Mouse (Mus musculus) neutrophil, adult 5-6 weeks (primary cell): ENCODE results near the gene Gabbr2. TPM values are rescaled to one million over a fixed set of nuclear protein-coding genes. Genes with fewer than 3 reads are reported as not detected.

Experiments
- ATAC-seq: fragments of 151-379, 151-347 bp; 2 replicates; pipeline ENCODE4 v1.8.0; 2017; ENCODE audit warnings: mild to moderate bottlenecking, moderate TSS enrichment; ENCODE audit not compliant: insufficient number of reproducible peaks, poor library complexity, low FRiP score, severe bottlenecking; ENCODE audit errors: extremely low read depth
- total RNA-seq: library from RNA; stranded (forward); fragments of 200-1000 nt; gene quantifications from 2 replicates; pipeline ENCODE4 v1.2.3, GENCODE M21; 2017

Gabbr2 gene
- total RNA-seq, 1 experiment from 2014 or later: not detected

DNA sequence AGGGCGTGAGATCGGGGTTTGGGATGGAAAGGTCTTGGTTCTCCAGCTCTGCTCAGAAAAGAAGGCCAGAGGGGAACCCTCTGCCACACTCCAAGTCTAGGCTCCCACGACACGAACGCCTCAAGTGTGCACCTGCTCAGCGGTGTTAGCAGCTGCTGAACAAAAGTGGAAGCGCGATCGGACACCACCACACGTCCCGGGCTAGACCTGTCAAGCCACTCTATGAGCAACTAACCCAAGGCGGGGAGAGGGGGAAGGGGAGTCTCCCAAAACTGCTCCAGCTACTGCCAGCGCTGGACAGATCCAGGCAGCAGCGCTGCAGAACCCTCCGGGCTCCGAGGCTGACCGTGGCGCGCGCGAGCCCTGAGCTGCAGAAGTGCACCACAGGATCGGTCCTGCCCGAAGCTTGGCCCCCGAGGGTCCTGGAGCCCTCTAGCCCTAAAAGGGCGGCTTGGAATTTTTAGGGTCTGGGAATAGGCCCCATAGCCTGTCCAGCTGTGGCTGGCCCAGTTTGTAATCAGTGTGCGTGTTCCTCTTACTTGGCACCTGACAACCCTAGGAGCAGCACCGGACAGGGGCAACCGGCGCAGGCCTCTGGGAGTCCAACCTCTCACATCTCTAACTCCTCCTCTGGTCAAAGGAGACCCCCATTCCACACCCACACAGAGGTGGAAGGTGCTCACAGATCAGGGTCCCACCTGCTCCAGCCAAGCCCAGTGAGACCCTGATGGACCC, 1.2 kb downstream of the Gabbr2 start:
- no peak for ATAC-seq

- ATAC-seq: no peak
These were observed 1.8 kb downstream of the Gabbr2 start for GRCm38 (mm10) chr4:46989842-46990241.

DNA sequence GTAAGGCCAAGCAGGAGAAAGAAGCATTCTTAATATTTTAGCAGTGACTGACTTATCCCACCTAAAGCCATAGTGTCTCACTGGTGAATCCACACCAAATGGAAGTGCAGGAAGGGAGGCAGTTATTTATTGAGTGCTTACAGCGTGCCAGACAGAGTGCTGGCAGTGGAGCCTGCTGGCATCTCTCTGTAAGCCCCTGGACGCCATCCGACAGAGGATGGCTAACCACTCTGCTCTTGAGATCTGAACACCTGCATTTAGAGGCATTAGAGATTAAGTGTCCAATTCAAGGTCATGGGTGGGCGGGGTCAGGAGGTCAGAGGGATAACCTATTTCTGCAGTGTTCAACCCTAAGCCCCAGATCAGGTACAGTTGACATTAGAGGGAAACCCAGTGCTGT, 2.8 kb downstream of the Gabbr2 start:
- ATAC-seq: no peak

GRCm38 (mm10) chr4:46988257-46988656, 3.4 kb downstream of the Gabbr2 start:
- no peak for ATAC-seq

GRCm38 (mm10) chr4:46987809-46988208, 3.9 kb downstream of the Gabbr2 start:
- no peak for ATAC-seq

DNA sequence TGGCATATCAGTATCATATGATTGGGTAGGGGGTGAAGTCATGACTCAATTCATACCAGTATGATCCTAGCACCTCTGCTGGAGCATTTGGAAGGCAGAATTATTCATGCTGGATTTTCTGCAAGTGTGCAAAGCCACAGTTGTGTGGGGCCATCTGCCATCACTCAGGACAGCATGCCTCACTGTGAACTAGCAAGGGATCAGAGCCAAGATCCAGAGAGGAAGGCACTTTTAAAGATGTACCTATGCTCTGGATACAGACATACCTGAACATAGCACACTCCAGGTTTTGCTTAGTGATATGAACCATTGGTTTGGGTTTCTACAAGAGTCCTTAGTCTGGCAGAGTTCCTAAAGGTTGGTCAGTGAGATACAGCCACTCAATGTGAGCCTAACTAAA, 5.6 kb downstream of the Gabbr2 start:
- ATAC-seq: no peak

GRCm38 (mm10) chr4:46982912-46983311, 8.8 kb downstream of the Gabbr2 start:
- ATAC-seq: no peak

DNA sequence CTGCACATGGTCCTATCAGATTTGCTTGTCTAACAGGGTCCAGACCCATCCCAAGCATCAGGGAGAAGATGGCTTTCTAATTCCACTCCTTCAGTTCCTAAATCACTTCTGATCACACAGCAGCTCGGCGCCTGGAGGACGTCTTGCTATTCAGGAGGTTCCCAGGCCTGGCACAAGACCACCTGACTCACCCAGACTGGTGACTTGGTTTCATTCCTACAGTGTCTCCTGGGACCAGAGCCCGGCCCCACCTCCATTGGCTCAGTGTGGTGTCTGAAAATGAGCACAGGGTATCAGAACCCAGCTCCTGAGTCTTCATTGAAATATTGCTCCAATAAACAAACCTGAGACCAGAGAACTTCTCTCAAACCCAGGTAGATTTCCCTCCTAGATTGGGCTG, 9.6 kb downstream of the Gabbr2 start:
- no peak for ATAC-seq

DNA sequence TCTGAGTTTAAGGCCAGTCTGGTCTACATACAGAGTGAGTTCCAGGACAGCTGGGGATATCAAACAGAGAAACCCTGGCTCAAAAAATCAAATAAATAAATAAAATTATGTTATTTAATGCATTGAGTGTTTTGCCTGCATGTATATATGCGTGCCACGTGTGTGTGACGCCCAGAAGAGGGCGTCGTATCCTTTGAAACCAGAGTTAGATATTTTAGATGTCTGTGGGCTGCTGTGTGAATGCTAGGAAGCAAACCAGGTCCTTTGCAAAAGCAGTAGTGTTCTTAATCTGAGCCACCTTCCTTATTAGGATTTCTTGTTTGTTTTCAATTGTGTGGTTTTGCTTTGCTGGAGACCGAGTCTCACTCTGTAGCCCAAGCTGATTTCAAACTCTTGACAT, 13.3 kb downstream of the Gabbr2 start:
- no peak for ATAC-seq

GRCm38 (mm10) chr4:46977161-46977560, 14.5 kb downstream of the Gabbr2 start:
- no peak for ATAC-seq

- ATAC-seq: no peak
These were observed 15.0 kb downstream of the Gabbr2 start for GRCm38 (mm10) chr4:46976671-46977071.

- ATAC-seq: no peak
These were observed 18.4 kb downstream of the Gabbr2 start for GRCm38 (mm10) chr4:46973322-46973721.

- no peak for ATAC-seq
These were observed 23.7 kb downstream of the Gabbr2 start for GRCm38 (mm10) chr4:46967981-46968380.

- no peak for ATAC-seq
These were observed 25.1 kb downstream of the Gabbr2 start for GRCm38 (mm10) chr4:46966551-46966950.

DNA sequence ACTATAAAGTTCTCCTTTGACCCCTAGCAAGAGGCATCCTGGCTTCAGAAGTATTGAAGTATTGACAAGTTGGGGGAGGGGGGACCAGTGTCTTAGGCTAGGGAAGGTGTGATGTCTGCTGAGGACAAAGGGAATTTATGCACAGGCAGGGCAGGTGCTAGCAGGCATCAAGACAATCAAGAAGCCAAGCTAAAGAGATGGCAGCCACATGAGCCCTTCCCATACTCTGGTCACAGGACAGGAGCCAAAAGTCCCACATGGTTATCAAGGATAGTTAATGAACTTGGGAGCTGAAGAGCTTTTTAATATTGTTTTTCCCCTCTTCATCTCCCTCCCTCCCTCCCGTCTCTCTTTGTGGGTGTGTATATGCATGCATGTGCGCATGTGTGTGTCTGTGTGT, 30.3 kb downstream of the Gabbr2 start:
- ATAC-seq: no peak

- no peak for ATAC-seq
These were observed 31.5 kb downstream of the Gabbr2 start for GRCm38 (mm10) chr4:46960208-46960607.

DNA sequence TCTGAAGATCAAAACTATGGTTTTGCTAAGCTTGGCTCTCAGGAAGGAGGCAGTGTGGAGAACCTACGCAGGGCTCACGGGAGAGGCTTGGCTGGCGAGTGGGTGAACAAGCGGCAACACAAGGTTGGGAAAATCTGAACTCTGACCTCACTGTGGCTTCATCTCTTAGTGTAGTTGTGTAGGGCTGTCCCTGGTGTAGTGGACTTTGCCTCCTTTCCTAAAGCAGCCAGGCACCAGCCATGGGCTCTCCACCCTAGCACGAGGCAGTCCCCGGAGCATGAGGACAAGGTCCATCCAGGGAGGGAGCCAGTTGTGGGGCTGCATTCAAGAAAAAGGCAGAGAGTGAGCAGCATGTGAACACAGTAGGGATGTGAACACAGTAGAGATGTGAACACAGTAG, 31.9 kb downstream of the Gabbr2 start:
- ATAC-seq: no peak

- no peak for ATAC-seq
These were observed 33.7 kb downstream of the Gabbr2 start for GRCm38 (mm10) chr4:46957955-46958354.

- ATAC-seq: no peak
These were observed 34.7 kb downstream of the Gabbr2 start for GRCm38 (mm10) chr4:46956966-46957365.

- no peak for ATAC-seq
These were observed 38.7 kb downstream of the Gabbr2 start for GRCm38 (mm10) chr4:46953021-46953420.

DNA sequence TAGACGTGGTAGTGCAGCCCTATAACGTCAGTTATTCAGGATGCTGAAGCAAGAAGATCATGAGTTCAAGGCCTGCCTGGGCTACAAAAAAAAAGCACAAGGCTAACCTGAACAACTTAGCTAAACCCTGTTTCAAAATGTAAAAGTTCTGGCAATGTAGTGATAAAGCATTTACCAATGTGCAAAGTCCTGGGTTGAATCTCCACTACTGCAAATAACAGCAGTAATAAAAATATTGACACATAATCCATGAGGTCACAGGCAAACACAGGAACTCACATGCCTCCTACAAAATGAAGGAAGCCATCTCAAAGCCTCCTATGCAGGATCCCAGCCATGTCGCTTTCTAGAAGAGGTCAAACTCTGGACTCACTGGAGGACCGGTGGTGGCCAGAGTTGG, 39.1 kb downstream of the Gabbr2 start:
- ATAC-seq: no peak
